Mouse (Mus musculus) thymus, postnatal 25 days (tissue): Measurements from ENCODE around the gene Tnni3k.

Source experiments
- DNase-seq: peaks from one replicate; pipeline ENCODE4 v3.0.0; 2022

Gene Tnni3k

DNA sequence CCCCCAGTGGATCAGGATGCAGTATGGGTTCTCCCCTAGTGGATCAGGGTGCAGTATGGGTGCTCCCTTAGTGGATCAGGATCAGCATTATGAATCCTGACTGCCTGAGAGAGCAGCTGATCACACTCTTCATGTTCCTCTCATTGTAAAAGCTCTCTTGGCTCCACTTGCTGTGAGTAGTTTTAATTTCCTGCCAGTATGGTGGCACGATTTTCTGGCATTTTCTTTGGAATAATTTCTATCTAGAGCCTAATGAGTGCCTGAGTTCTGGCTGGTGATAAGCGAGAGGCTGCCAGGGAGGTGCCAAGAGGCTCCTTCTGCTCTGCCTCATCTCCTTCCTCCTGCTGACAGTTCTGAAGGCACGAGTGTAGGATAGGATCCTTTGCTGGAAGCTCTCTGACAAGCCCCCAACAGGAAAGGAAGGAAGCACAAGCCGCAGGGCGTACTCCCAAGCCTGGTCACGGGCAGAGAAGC, 109.5 kb downstream of the Tnni3k start:
- no peak for DNase-seq

GRCm38 (mm10) chr3:154927757-154928156, 127.5 kb downstream of the Tnni3k start:
- no peak for DNase-seq

DNA sequence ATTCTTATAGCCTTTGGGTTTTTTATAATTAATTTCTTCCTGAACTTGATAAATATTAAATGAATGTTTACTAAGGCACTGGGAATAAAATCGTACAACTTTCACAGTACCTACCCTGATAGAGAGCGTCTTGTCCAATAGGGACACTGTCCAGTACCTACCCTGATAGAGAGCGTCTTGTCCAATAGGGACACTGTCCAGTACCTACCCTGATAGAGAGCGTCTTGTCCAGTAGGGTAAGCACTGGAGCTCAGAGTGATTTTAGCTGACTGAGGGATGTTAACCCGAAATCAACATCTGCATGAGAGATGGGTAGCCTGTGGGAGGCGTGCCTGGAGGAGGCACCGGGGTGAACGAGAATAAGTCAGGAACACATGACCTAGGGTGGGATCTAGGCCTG, 130.3 kb downstream of the Tnni3k start:
- DNase-seq: no peak

DNA sequence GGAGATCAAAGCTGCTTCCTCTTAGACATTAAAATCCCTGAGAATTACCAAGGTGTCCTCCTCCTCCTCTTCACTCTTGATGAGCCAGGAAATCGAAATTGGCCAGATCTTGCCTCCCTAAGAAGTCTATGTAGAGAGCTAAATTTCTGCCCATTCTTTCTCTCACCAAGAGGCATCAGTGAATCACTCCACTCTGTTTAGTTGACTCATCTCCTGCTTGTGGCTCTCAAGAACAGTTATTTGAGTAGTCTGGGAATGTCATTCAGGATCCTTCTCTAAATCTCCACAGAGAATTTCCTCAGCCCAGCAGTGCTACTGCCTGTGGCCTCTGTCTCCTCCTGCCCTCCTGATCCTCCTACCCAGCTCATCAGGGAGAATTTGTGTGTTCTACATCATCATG, 139.6 kb downstream of the Tnni3k start:
- DNase-seq: no peak

DNA sequence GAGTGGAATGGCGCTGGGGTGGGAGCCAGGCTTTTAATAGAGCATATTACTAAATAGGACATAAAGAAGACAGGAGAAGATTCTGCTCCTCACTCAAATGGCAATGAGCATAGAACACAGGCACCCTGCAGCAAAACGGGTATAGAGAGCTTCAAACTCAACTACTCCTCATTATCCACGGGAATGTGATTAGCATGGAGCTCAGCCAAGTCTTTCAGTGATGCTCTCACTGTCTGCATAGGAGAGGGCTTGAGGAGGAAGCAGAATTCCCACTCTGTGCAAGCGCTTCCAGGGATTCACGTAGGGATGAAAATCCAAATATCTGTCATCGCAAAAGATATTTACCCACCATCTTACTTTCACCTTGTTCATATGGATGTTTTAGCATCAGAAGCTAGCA, 141.6 kb downstream of the Tnni3k start:
- DNase-seq: no peak

DNA sequence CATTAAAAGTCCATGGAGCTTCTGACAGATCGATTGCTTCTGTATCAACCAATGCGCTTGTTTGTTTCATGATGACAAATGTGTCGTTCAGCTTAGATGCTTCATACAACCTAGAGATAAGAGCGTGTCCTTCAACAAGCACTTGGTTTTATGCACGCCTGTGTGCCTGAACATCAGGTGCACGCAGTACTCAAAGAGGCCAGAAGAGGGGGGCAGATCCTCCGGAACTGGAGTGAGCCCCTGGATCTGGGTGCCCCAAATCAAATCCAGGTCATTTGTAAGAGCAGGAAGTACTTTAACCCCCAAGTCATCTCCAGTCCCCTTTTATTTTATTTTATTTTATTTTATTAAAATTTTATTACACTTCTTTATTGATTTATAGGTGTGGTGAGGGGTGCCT, 158.5 kb downstream of the Tnni3k start:
- peak; percentile 5 for DNase-seq

- DNase-seq: no peak
Measured at GRCm38 (mm10) chr3:154893225-154893624, 162.0 kb downstream of the Tnni3k start.

DNA sequence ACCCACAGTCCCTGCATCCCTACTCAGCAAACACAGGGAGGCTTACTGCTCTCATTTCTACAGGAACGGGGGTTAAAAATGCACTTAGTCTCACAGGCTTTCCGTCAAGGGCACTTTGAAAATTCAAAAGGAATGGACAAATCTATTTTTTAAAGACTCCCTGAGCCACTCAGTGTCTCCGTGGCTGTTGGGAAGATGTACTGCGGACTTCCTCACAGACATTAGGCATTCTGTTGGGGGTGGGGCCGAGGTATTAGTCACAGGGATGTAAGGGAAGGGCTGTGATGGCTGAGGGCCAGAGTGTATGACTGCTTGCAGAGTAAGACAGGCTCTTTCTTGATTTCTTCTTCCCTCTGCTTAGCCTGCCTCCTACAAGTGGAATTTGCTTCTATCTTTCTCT, 169.8 kb downstream of the Tnni3k start:
- DNase-seq: no peak

- DNase-seq: no peak
Measured at GRCm38 (mm10) chr3:154885048-154885447, 170.2 kb downstream of the Tnni3k start.

- no peak for DNase-seq
Measured at GRCm38 (mm10) chr3:154881428-154881986, 173.7 kb downstream of the Tnni3k start.

DNA sequence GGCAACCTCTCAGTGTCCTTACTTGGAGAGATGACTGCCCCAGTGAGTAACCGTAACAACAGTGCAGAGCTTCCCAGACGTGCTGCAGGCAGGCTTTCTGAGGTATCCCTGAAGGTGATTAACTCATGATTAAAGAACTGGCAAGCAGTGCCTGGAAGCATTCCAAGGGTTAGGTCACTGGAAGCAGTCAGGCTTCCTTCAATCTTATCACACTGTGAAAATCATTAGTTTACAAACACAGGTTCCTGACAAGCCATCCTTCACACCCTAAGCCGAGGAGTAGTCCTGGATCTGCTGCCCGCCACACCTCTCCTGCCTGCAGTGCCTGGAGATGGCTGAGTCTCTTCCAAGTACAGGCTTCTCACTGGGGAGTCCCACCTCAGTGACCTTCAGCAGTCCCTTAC, 174.7 kb downstream of the Tnni3k start:
- no peak for DNase-seq

GRCm38 (mm10) chr3:154880108-154880507, 175.1 kb downstream of the Tnni3k start:
- no peak for DNase-seq

GRCm38 (mm10) chr3:154879515-154879914, 175.7 kb downstream of the Tnni3k start:
- DNase-seq: no peak

GRCm38 (mm10) chr3:154879080-154879479, 176.1 kb downstream of the Tnni3k start:
- DNase-seq: no peak

GRCm38 (mm10) chr3:154868807-154869206, 186.4 kb downstream of the Tnni3k start:
- no peak for DNase-seq

- DNase-seq: no peak
Measured at GRCm38 (mm10) chr3:154861921-154862320, 193.3 kb downstream of the Tnni3k start.

DNA sequence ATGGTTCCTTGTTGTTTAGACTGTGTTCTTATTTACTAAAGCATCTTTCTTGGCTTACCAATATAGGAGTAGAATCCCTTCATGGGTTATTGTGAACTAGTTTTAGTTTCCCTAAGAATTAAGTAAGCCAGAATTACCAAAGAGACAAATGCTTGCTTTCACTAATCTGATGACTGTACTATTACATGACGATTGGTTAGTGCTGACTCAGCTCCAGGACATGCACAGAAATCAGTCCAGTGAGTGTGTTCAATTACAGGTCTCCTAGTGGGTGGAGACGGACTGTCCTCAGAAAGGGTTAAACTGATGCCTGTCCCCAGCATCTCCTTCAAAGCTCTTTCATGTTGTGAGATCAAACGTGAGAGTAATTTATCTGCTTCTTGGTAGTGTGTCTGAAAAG, 195.5 kb downstream of the Tnni3k start:
- no peak for DNase-seq

DNA sequence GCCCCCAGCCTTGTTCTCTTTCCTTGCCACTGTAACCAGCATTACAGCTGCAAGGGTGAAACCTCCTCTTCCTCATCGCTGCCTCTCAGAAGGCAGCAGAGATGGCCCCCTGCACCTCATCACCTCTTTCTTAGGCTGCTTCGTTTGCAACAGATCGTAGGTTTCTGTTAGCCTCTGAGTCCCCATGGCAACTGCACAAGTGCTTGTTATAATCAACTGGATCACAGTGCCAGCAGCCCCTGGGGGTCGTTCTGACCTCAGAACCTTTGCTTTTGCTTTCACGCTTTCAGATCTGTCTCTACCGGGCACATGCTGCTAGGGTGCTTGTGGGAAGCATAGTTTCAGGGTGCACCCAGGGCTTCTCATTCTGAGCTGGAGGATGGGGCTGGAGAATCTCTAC, 201.9 kb downstream of the Tnni3k start:
- DNase-seq: no peak

- no peak for DNase-seq
Measured at GRCm38 (mm10) chr3:154852281-154852680, 202.9 kb downstream of the Tnni3k start.

GRCm38 (mm10) chr3:154842247-154842646, 213.0 kb downstream of the Tnni3k start:
- DNase-seq: no peak

- no peak for DNase-seq
Measured at GRCm38 (mm10) chr3:154841076-154841475, 214.1 kb downstream of the Tnni3k start.

DNA sequence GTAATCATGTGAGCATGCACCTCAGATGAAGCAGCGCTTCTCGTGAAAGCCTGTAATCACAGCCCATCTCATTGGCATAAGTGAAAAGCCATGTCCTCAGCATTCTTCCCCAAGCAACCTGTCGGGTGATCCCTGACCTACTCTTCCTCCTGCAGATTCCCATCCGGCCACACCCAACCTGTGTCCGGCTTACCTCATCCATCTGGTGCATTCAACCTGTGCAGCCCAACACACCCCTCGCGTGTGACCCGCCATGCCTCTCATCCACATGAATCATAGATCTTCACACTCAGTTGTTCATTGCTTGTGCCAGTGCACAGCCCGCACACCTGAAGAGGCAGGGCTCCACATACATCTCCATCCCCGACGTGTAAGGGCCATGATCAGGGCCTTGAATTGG, 217.3 kb downstream of the Tnni3k start:
- no peak for DNase-seq

GRCm38 (mm10) chr3:154836137-154836536, 219.1 kb downstream of the Tnni3k start:
- no peak for DNase-seq

- DNase-seq: no peak
Measured at GRCm38 (mm10) chr3:154834373-154834772, 220.8 kb downstream of the Tnni3k start.

- no peak for DNase-seq
Measured at GRCm38 (mm10) chr3:154825739-154826138, 229.5 kb downstream of the Tnni3k start.

GRCm38 (mm10) chr3:154824713-154825112, 230.5 kb downstream of the Tnni3k start:
- DNase-seq: no peak
